Mouse (Mus musculus): ENCODE measurements around the gene Tomm20. TPM values are rescaled to one million over a fixed set of nuclear protein-coding genes. Genes with fewer than 3 reads are reported as not detected.
"Not testable (repeated sequence)": the region's sequence is repeated elsewhere in the genome, so short reads cannot be mapped to it uniquely, and the experiment has no call there.

The Tomm20 gene
- polyA plus RNA-seq, 1 experiment from 2014 or later: 185 TPM

- H3K4me1 ChIP-seq: peaks cover 39% of the 10 kb centered on the region
- not testable (repeated sequence) for H3K36me3 ChIP-seq; H3K9ac ChIP-seq; H3K4me2 ChIP-seq (replicated peaks); H3K27me3 ChIP-seq; H3K27ac ChIP-seq (replicated peaks); H3K9me3 ChIP-seq (replicated peaks); H3K4me3 ChIP-seq (replicated peaks); ATAC-seq (ENCODE audit: insufficient number of reproducible peaks, low FRiP score, low TSS enrichment, low read depth)
- WGBS: 89% methylated on average over 1 of the region's 1 CpGs
Observed at GRCm38 (mm10) chr8:126882586-126882985, 63.1 kb downstream of the Tomm20 start.

GRCm38 (mm10) chr8:126881641-126882140 lies 64.0 kb downstream of the Tomm20 start:
- H3K9ac ChIP-seq: no peak overlapping the region
- no peaks in the 10 kb centered on the region for H3K9me3 ChIP-seq (replicated peaks)
- H3K27ac ChIP-seq (replicated peaks): no peak overlapping the region
- ATAC-seq (ENCODE audit: insufficient number of reproducible peaks, low FRiP score, low TSS enrichment, low read depth): no peak
- no peaks in the 10 kb centered on the region for H3K27me3 ChIP-seq
- WGBS: 74% methylated on average over 4 of the region's 4 CpGs
- H3K4me3 ChIP-seq (replicated peaks): no peak overlapping the region
- H3K36me3 ChIP-seq: no peaks in the 10 kb centered on the region
- peaks cover 32% of the 10 kb centered on the region for H3K4me1 ChIP-seq
- H3K4me2 ChIP-seq (replicated peaks): no peak overlapping the region

Other genes with a start within 250 kb of the Tomm20 start
- gene Rbm34, start 25.2 kb upstream of the Tomm20 start, polyA plus RNA-seq (2015; fragmentation: Nextera tagmentation; extraction: Ambion mirVana): 23.1 and 23.7 TPM in 2 replicates
- 38.1 and 38.3 TPM in 2 replicates for gene Pard3, start 118.0 kb upstream of the Tomm20 start, polyA plus RNA-seq (2015; fragmentation: Nextera tagmentation; extraction: Ambion mirVana)